Mouse (Mus musculus) midbrain, embryonic 13.5 days (tissue): ENCODE measurements around the gene Aplp2. TPM values are rescaled to one million over a fixed set of nuclear protein-coding genes. Genes with fewer than 3 reads are reported as not detected.
A peak's percentile ranks its signal among the peaks of the same experiment; 100 is the strongest.

Experiments used
- ATAC-seq: fragments of 200-750 bp; cut with Nextera tagmentation; 2 replicates; pipeline ENCODE4 v1.8.0; 2017; ENCODE audit warnings: mild to moderate bottlenecking, moderate TSS enrichment, moderate library complexity
- H3K27ac ChIP-seq: fragments of 300-500 bp; sonication (generic); 2 replicates; pipeline ENCODE4 v1.5.1; 2015; ENCODE audit warnings: inconsistent platforms, mild to moderate bottlenecking, moderate library complexity
- H3K27me3 ChIP-seq: fragments of 300-500 bp; sonication (generic); 2 replicates; pipeline ENCODE4 v1.6.1; 2015; ENCODE audit warnings: mild to moderate bottlenecking, inconsistent platforms
- H3K36me3 ChIP-seq: fragments of 300-500 bp; sonication (generic); 2 replicates; pipeline ENCODE4 v1.6.1; 2015; ENCODE audit warnings: mild to moderate bottlenecking, inconsistent platforms
- H3K4me1 ChIP-seq: fragments of 300-500 bp; sonication (generic); replicated peaks from 2 replicates; pipeline ENCODE4 v1.6.1; 2015; ENCODE audit warnings: inconsistent platforms
- H3K4me2 ChIP-seq: fragments of 300-500 bp; sonication (generic); replicated peaks from 2 replicates; pipeline ENCODE4 v1.6.1; 2015; ENCODE audit warnings: moderate library complexity, mild to moderate bottlenecking, inconsistent platforms
- H3K4me3 ChIP-seq: fragments of 300-500 bp; sonication (generic); replicated peaks from 2 replicates; pipeline ENCODE4 v1.5.1; 2015; ENCODE audit warnings: mild to moderate bottlenecking, inconsistent platforms
- H3K9ac ChIP-seq: fragments of 300-500 bp; sonication (generic); replicated peaks from 2 replicates; pipeline ENCODE4 v1.6.1; 2015; ENCODE audit warnings: mild to moderate bottlenecking, inconsistent platforms
- H3K9me3 ChIP-seq: fragments of 300-500 bp; sonication (generic); 2 replicates; pipeline ENCODE4 v1.6.1; 2016; ENCODE audit warnings: mild to moderate bottlenecking, inconsistent platforms
- WGBS: fragments of 180-500 bp; shearing (Covaris S2); methylation state at CpG from one replicate; pipeline ENCODE4 v1.1.7; 2015; 5-methylcytosine and 5-hydroxymethylcytosine counted together
- polyA plus RNA-seq: library from polyadenylated mRNA; unstranded; fragments of >200 nt; fragmentation: Nextera tagmentation; extraction: Ambion mirVana; gene quantifications from 2 replicates; pipeline ENCODE4 v1.2.1, GENCODE M21; 2015

Aplp2 gene
- polyA plus RNA-seq, 1 experiment from 2014 or later = 270 TPM

DNA sequence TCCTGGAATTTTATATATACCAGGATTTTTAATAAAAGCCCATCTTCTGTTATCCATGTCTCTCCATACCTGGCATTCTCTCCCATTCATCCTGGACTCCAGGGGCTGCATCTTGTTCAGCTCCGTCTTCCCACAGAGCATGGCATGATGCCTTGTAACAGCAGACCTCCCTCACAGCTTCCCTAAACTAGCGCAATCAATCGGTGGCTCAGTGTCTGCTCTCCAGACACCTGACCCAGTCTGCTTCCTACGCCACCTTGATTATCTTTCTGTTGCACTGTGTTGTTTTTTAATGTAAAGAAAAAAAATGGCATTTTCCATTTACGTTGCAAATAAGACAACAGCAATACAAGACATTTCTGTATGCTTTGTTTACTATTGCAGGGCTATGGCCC, 32.3 kb upstream of the Aplp2 start:
- H3K27ac ChIP-seq = no peak overlapping the region
- H3K9me3 ChIP-seq = no peaks in the 10 kb centered on the region
- no peaks in the 10 kb centered on the region for H3K27me3 ChIP-seq
- H3K4me3 ChIP-seq = no peak overlapping the region
- H3K4me2 ChIP-seq = no peak overlapping the region
- H3K4me1 ChIP-seq = 0 out of 2 replicates have a peak, but pooled peaks cover 5% of the 10 kb centered on the region
- no peak for ATAC-seq
- WGBS = 84% methylated on average over 5 of the region's 5 CpGs
- no peaks in the 10 kb centered on the region for H3K36me3 ChIP-seq
- no peak overlapping the region for H3K9ac ChIP-seq

- H3K4me3 ChIP-seq = no peak overlapping the region
- no peaks in the 10 kb centered on the region for H3K36me3 ChIP-seq
- 83% methylated on average over 18 of the region's 18 CpGs for WGBS
- H3K27ac ChIP-seq = no peak overlapping the region
- no peak overlapping the region for H3K9ac ChIP-seq
- H3K4me1 ChIP-seq = 0 out of 2 replicates have a peak, but pooled peaks cover 5% of the 10 kb centered on the region
- no peak for ATAC-seq
- no peak overlapping the region for H3K4me2 ChIP-seq
- no peaks in the 10 kb centered on the region for H3K27me3 ChIP-seq
- H3K9me3 ChIP-seq = no peaks in the 10 kb centered on the region
Observed at GRCm38 (mm10) chr9:31243306-31243938, 31.8 kb upstream of the Aplp2 start.

DNA sequence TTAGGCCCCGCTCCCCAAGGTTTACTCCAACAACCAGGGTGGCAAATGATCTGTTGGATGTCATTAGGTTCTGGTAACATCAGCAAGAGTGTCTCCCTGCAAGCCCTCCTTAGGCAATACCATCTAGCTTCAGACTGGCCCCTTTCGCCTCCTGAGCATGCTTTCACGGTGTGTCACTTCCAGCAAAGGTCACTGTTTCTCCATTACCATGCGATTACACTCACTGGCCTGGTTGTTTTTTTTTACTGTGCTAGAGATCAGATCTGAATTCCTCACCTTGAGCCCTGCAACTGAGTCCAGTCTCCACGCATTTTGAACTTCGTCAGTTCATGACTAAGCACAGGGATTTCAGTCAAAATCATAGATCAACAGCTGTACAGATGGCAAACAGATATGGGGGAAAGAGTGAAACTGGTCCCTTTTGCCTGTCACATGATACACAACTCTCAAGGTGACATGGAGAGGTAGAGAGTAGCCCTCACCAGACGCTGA, 29.6 kb upstream of the Aplp2 start:
- Histone ChIP-seq H3K27ac (no peak overlapping the region), H3K36me3 (no peaks in the 10 kb centered on the region), H3K9ac (no peak overlapping the region), H3K4me3 (no peak overlapping the region), H3K4me1 (no peaks in the 10 kb centered on the region), H3K27me3 (no peaks in the 10 kb centered on the region), H3K4me2 (no peak overlapping the region), H3K9me3 (no peaks in the 10 kb centered on the region)
- no peak for ATAC-seq
- 90% methylated on average over 7 of the region's 7 CpGs for WGBS

- no peak overlapping the region for H3K9ac ChIP-seq
- WGBS = 83% methylated on average over 8 of the region's 8 CpGs
- no peak for ATAC-seq
- H3K9me3 ChIP-seq = no peaks in the 10 kb centered on the region
- no peak overlapping the region for H3K4me3 ChIP-seq
- H3K4me1 ChIP-seq = no peaks in the 10 kb centered on the region
- no peaks in the 10 kb centered on the region for H3K27me3 ChIP-seq
- no peak overlapping the region for H3K27ac ChIP-seq
- no peaks in the 10 kb centered on the region for H3K36me3 ChIP-seq
- no peak overlapping the region for H3K4me2 ChIP-seq
Observed at GRCm38 (mm10) chr9:31240522-31241207, 29.1 kb upstream of the Aplp2 start.

GRCm38 (mm10) chr9:31239551-31239950, 27.9 kb upstream of the Aplp2 start:
- H3K9ac ChIP-seq = no peak overlapping the region
- H3K36me3 ChIP-seq = no peaks in the 10 kb centered on the region
- H3K9me3 ChIP-seq = no peaks in the 10 kb centered on the region
- no peak overlapping the region for H3K4me2 ChIP-seq
- no peak overlapping the region for H3K4me3 ChIP-seq
- no peaks in the 10 kb centered on the region for H3K27me3 ChIP-seq
- 91% methylated on average over 2 of the region's 2 CpGs for WGBS
- ATAC-seq = no peak
- no peaks in the 10 kb centered on the region for H3K4me1 ChIP-seq
- no peak overlapping the region for H3K27ac ChIP-seq

DNA sequence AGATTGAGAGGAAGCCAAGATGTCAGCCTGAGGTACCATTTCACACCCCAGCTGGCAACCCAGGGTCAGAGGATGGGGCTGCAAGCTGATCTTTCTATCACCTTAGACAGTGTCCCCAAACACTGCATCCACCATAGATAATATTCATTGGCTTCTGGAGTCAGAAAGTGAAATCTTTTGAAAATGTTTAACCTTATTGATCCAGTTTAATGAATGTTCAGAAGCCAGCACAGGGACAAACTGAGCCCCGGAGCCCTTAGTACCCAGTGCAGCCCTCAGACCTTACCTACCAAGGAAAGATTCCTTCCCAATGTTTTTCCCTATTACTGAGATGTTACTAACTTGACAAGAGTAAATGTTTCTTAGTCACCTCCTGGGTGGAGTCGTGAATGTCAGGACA, 26.9 kb upstream of the Aplp2 start:
- WGBS = 84% methylated on average over 2 of the region's 2 CpGs
- Histone ChIP-seq H3K27me3 (no peaks in the 10 kb centered on the region), H3K4me3 (no peak overlapping the region), H3K4me1 (no peaks in the 10 kb centered on the region), H3K36me3 (no peaks in the 10 kb centered on the region), H3K4me2 (no peak overlapping the region), H3K27ac (no peak overlapping the region), H3K9me3 (no peaks in the 10 kb centered on the region), H3K9ac (no peak overlapping the region)
- no peak for ATAC-seq

GRCm38 (mm10) chr9:31236079-31236478, 24.5 kb upstream of the Aplp2 start:
- no peak for ATAC-seq
- no peaks in the 10 kb centered on the region for H3K36me3 ChIP-seq
- no peak overlapping the region for H3K4me2 ChIP-seq
- H3K27ac ChIP-seq = no peak overlapping the region
- no peak overlapping the region for H3K4me3 ChIP-seq
- H3K4me1 ChIP-seq = peaks cover 10% of the 10 kb centered on the region
- WGBS = 70% methylated on average over 5 of the region's 5 CpGs
- H3K9ac ChIP-seq = no peak overlapping the region
- H3K9me3 ChIP-seq = no peaks in the 10 kb centered on the region
- no peaks in the 10 kb centered on the region for H3K27me3 ChIP-seq

DNA sequence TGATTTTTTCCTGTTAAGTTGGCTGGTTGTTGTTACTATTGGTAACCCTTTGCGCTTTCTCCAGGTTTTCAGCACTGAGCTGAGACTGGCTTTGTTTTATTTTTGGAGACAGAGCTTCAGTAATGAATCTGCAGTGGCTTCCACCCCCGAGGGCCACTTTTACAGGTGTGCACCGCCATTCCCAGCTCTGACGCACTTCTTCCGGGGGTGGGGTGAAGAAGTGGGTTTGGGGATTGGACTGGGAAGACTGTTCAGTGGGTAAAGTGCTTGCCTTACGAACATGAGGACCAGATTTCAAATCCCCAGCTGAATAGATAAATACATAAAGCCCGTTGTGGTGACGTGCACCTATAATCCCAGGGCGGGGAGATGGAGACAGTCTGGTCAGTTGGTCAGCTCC, 23.9 kb upstream of the Aplp2 start:
- 85% methylated on average over 9 of the region's 9 CpGs for WGBS
- 0 out of 2 replicates have a peak, but pooled peaks have one; percentile 30 for ATAC-seq
- Histone ChIP-seq H3K4me2 (no peak overlapping the region), H3K4me1 (peaks cover 10% of the 10 kb centered on the region), H3K9ac (no peak overlapping the region), H3K36me3 (no peaks in the 10 kb centered on the region), H3K27me3 (no peaks in the 10 kb centered on the region), H3K4me3 (no peak overlapping the region), H3K9me3 (no peaks in the 10 kb centered on the region), H3K27ac (no peak overlapping the region)

DNA sequence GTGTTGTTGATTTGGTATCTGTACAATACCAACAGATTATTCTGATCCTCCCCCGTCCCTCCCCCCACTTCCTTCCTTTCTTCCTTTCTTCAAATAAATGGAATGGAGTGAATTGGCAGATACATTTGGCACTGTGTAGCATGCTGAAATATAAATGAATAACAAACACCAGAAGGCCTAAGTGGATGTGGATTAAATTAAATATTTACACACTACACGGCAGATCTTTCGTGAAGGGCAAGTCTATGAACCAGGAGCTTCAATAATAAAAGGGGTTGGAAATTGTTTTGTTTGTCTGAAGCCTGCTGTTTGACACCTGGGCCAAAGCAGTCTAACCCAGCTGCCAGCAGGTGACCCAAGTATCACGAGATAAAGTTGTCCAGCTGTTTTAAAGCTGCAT, 23.4 kb upstream of the Aplp2 start:
- Histone ChIP-seq H3K4me3 (no peak overlapping the region), H3K4me1 (peaks cover 10% of the 10 kb centered on the region), H3K27ac (no peak overlapping the region), H3K9me3 (no peaks in the 10 kb centered on the region), H3K27me3 (no peaks in the 10 kb centered on the region), H3K9ac (no peak overlapping the region), H3K36me3 (no peaks in the 10 kb centered on the region), H3K4me2 (no peak overlapping the region)
- ATAC-seq = 0 out of 2 replicates have a peak, but pooled peaks have one; percentile 24
- WGBS = 69% methylated on average over 4 of the region's 4 CpGs

- Histone ChIP-seq H3K4me3 (no peak overlapping the region), H3K9me3 (no peaks in the 10 kb centered on the region), H3K9ac (no peak overlapping the region), H3K4me2 (no peak overlapping the region), H3K27ac (no peak overlapping the region), H3K36me3 (no peaks in the 10 kb centered on the region), H3K4me1 (peaks cover 2% of the 10 kb centered on the region), H3K27me3 (no peaks in the 10 kb centered on the region)
- WGBS = 91% methylated on average over 8 of the region's 8 CpGs
- ATAC-seq = no peak
Observed at GRCm38 (mm10) chr9:31226541-31226940, 14.9 kb upstream of the Aplp2 start.

- WGBS = 85% methylated on average over 11 of the region's 11 CpGs
- H3K27ac ChIP-seq = no peak overlapping the region
- no peak overlapping the region for H3K4me2 ChIP-seq
- H3K9me3 ChIP-seq = no peaks in the 10 kb centered on the region
- no peaks in the 10 kb centered on the region for H3K27me3 ChIP-seq
- no peak for ATAC-seq
- no peak overlapping the region for H3K9ac ChIP-seq
- no peak overlapping the region for H3K4me3 ChIP-seq
- H3K4me1 ChIP-seq = no peaks in the 10 kb centered on the region
- H3K36me3 ChIP-seq = no peaks in the 10 kb centered on the region
Observed at GRCm38 (mm10) chr9:31225808-31226207, 14.2 kb upstream of the Aplp2 start.

DNA sequence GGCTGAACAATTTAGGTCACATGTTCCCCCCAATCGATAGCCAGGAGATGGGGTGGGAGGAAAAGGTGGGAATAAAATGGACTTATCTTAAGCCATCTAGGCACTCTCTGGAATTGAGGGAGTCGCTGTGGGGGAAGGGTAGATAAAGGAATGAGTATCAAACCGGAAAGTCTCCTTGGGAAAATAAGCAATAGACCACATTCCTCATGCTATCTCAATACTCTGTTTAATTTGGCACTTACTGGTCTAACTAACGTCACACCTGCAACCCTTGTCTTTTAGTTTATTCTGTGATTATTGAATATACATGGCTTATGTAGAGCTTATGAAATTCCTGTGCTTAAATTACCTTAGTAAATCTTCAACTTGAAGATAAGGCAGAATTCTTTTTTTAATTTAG, 11.9 kb upstream of the Aplp2 start:
- no peak for ATAC-seq
- H3K27me3 ChIP-seq = no peaks in the 10 kb centered on the region
- no peaks in the 10 kb centered on the region for H3K4me1 ChIP-seq
- H3K27ac ChIP-seq = no peak overlapping the region
- no peak overlapping the region for H3K4me2 ChIP-seq
- H3K36me3 ChIP-seq = no peaks in the 10 kb centered on the region
- WGBS = 85% methylated on average over 4 of the region's 4 CpGs
- no peak overlapping the region for H3K4me3 ChIP-seq
- no peak overlapping the region for H3K9ac ChIP-seq
- no peaks in the 10 kb centered on the region for H3K9me3 ChIP-seq
